Mouse (Mus musculus) limb, embryonic 12.5 days (tissue): Measurements from ENCODE around the gene Tmem240. TPM values are rescaled to one million over a fixed set of nuclear protein-coding genes. Genes with fewer than 3 reads are reported as not detected.

ENCODE experiments used
- ATAC-seq: fragments of 200-750 bp; cut with Nextera tagmentation; 2 replicates; pipeline ENCODE4 v1.8.0; 2017; ENCODE audit warnings: low read depth, moderate TSS enrichment; ENCODE audit not compliant: insufficient number of reproducible peaks, insufficient read depth, low FRiP score, low TSS enrichment
- H3K27ac ChIP-seq: fragments of 300-500 bp; sonication (generic); 2 replicates; pipeline ENCODE4 v1.5.1; 2016; ENCODE audit warnings: mild to moderate bottlenecking, moderate library complexity
- H3K27me3 ChIP-seq: fragments of 300-500 bp; sonication (generic); 2 replicates; pipeline ENCODE4 v1.6.1; 2016; ENCODE audit warnings: mild to moderate bottlenecking, moderate library complexity
- H3K36me3 ChIP-seq: fragments of 300-500 bp; sonication (generic); 2 replicates; pipeline ENCODE4 v1.6.1; 2016; ENCODE audit warnings: mild to moderate bottlenecking, moderate library complexity
- H3K4me1 ChIP-seq: fragments of 300-500 bp; sonication (generic); replicated peaks from 2 replicates; pipeline ENCODE4 v1.6.1; 2016
- H3K4me2 ChIP-seq: fragments of 300-500 bp; sonication (generic); 2 replicates; pipeline ENCODE4 v1.6.1; 2016; ENCODE audit warnings: mild to moderate bottlenecking, moderate library complexity
- H3K4me3 ChIP-seq: fragments of 300-500 bp; sonication (generic); replicated peaks from 2 replicates; pipeline ENCODE4 v1.5.1; 2016; ENCODE audit warnings: mild to moderate bottlenecking
- H3K9ac ChIP-seq: fragments of 300-500 bp; sonication (generic); replicated peaks from 2 replicates; pipeline ENCODE4 v1.6.1; 2016; ENCODE audit warnings: mild to moderate bottlenecking, moderate library complexity
- H3K9me3 ChIP-seq: fragments of 300-500 bp; sonication (generic); 2 replicates; pipeline ENCODE4 v1.6.1; 2016; ENCODE audit warnings: mild to moderate bottlenecking, moderate library complexity
- WGBS: fragments of 180-500 bp; shearing (Covaris S2); methylation state at CpG from one replicate; pipeline ENCODE4 v1.1.7; 2016; 5-methylcytosine and 5-hydroxymethylcytosine counted together
- polyA plus RNA-seq: library from polyadenylated mRNA; unstranded; fragments of >200 nt; fragmentation: Nextera tagmentation; extraction: Ambion mirVana; gene quantifications from 2 replicates; pipeline ENCODE4 v1.2.1, GENCODE M21; 2016

The Tmem240 gene
- polyA plus RNA-seq, 1 experiment from 2014 or later: 1.6 TPM

GRCm38 (mm10) chr4:155774280-155774754, 39.7 kb downstream of the Tmem240 start, which contains the start of gene Vwa1:
Gene Vwa1 (minus strand): TSS chr4:155774698.
- 2% methylated on average over 35 of the region's 35 CpGs for WGBS

GRCm38 (mm10) chr4:155774971-155775740, 40.6 kb downstream of the Tmem240 start:
- Histone ChIP-seq H3K36me3 (no peaks in the 10 kb centered on the region), H3K4me3 (0 out of 2 replicates have a peak overlapping the region, but pooled peaks have one; percentile 44), H3K9ac (peak overlapping the region; percentile 52; the same call in 1 of the 2 replicates), H3K9me3 (no peaks in the 10 kb centered on the region), H3K4me1 (peaks cover 24% of the 10 kb centered on the region), H3K4me2 (peak overlapping the region; percentile 82), H3K27me3 (peaks cover 40% of the 10 kb centered on the region), H3K27ac (no peak overlapping the region)
- no peak for ATAC-seq
- WGBS: 58% methylated on average over 9 of the region's 9 CpGs

More at GRCm38 (mm10) chr4:155774280-155774754, 39.7 kb downstream of the Tmem240 start, which contains the start of gene Vwa1:
- peak; percentile 80 for ATAC-seq
- Histone ChIP-seq H3K4me2 (peak within 1 kb of the TSS; percentile 82), H3K36me3 (no peaks in the 10 kb centered on the region), H3K27me3 (peaks cover 40% of the 10 kb centered on the region), H3K4me1 (peaks cover 29% of the 10 kb centered on the region), H3K9me3 (no peaks in the 10 kb centered on the region), H3K9ac (peak within 1 kb of the TSS; percentile 52), H3K4me3 (peak within 1 kb of the TSS; percentile 44), H3K27ac (no peak within 1 kb of the TSS)

- no peak overlapping the region for H3K4me3 ChIP-seq
- H3K4me2 ChIP-seq: no peak overlapping the region
- peaks cover 22% of the 10 kb centered on the region; the same call in 1 of the 2 replicates for H3K4me1 ChIP-seq
- no peak overlapping the region; the same call in 1 of the 2 replicates for H3K9ac ChIP-seq
- ATAC-seq: no peak
- WGBS: 86% methylated on average over 3 of the region's 3 CpGs
- H3K27ac ChIP-seq: no peak overlapping the region
- peaks cover 38% of the 10 kb centered on the region for H3K27me3 ChIP-seq
- H3K9me3 ChIP-seq: no peaks in the 10 kb centered on the region
- no peaks in the 10 kb centered on the region for H3K36me3 ChIP-seq
Measured at GRCm38 (mm10) chr4:155775855-155776254, 41.3 kb downstream of the Tmem240 start.

GRCm38 (mm10) chr4:155776704-155777335, 42.2 kb downstream of the Tmem240 start:
- no peaks in the 10 kb centered on the region for H3K9me3 ChIP-seq
- peaks cover 30% of the 10 kb centered on the region for H3K27me3 ChIP-seq
- H3K27ac ChIP-seq: no peak overlapping the region
- no peak overlapping the region for H3K9ac ChIP-seq
- no peak overlapping the region for H3K4me3 ChIP-seq
- no peak for ATAC-seq
- WGBS: 55% methylated on average over 2 of the region's 2 CpGs
- H3K4me2 ChIP-seq: no peak overlapping the region
- H3K36me3 ChIP-seq: no peaks in the 10 kb centered on the region
- H3K4me1 ChIP-seq: peaks cover 24% of the 10 kb centered on the region; the same call in 1 of the 2 replicates

- H3K36me3 ChIP-seq: no peaks in the 10 kb centered on the region
- H3K27me3 ChIP-seq: peaks cover 20% of the 10 kb centered on the region
- H3K4me2 ChIP-seq: no peak overlapping the region
- no peak overlapping the region for H3K4me3 ChIP-seq
- H3K27ac ChIP-seq: no peak overlapping the region
- H3K9ac ChIP-seq: no peak overlapping the region
- H3K9me3 ChIP-seq: no peaks in the 10 kb centered on the region
- WGBS: 78% methylated on average over 2 of the region's 2 CpGs
- no peak for ATAC-seq
- peaks cover 24% of the 10 kb centered on the region; the same call in 1 of the 2 replicates for H3K4me1 ChIP-seq
Measured at GRCm38 (mm10) chr4:155777816-155778215, 43.2 kb downstream of the Tmem240 start.

GRCm38 (mm10) chr4:155779498-155779897, 44.9 kb downstream of the Tmem240 start:
- no peak overlapping the region for H3K27ac ChIP-seq
- H3K4me3 ChIP-seq: no peak overlapping the region
- no peaks in the 10 kb centered on the region for H3K36me3 ChIP-seq
- WGBS: 84% methylated on average over 4 of the region's 4 CpGs
- peaks cover 10% of the 10 kb centered on the region for H3K27me3 ChIP-seq
- H3K9ac ChIP-seq: no peak overlapping the region
- H3K9me3 ChIP-seq: no peaks in the 10 kb centered on the region
- H3K4me2 ChIP-seq: no peak overlapping the region
- H3K4me1 ChIP-seq: peaks cover 18% of the 10 kb centered on the region
- no peak for ATAC-seq

GRCm38 (mm10) chr4:155780895-155781294, 46.3 kb downstream of the Tmem240 start:
- 0 out of 2 replicates have a peak, but pooled peaks have one; percentile 33 for ATAC-seq

GRCm38 (mm10) chr4:155783486-155784080, 49.0 kb downstream of the Tmem240 start:
- peak overlapping the region; percentile 80; the same call in 1 of the 2 replicates for H3K9ac ChIP-seq
- ATAC-seq: no peak

More at GRCm38 (mm10) chr4:155780895-155781294, 46.3 kb downstream of the Tmem240 start:
- H3K27ac ChIP-seq: 0 out of 2 replicates have a peak overlapping the region, but pooled peaks have one; percentile 41
- no peak overlapping the region for H3K4me3 ChIP-seq
- no peaks in the 10 kb centered on the region for H3K36me3 ChIP-seq
- H3K27me3 ChIP-seq: no peaks in the 10 kb centered on the region; the same call in 1 of the 2 replicates
- WGBS: 22% methylated on average over 6 of the region's 6 CpGs
- 0 out of 2 replicates have a peak overlapping the region, but pooled peaks have one; percentile 27 for H3K9ac ChIP-seq
- H3K4me2 ChIP-seq: no peak overlapping the region
- peaks cover 13% of the 10 kb centered on the region for H3K4me1 ChIP-seq
- no peaks in the 10 kb centered on the region for H3K9me3 ChIP-seq

GRCm38 (mm10) chr4:155784081-155784701, 49.6 kb downstream of the Tmem240 start:
- Histone ChIP-seq H3K4me3 (peak overlapping the region; percentile 61), H3K27ac (peak overlapping the region; percentile 74), H3K9me3 (no peaks in the 10 kb centered on the region), H3K36me3 (no peaks in the 10 kb centered on the region), H3K4me2 (peak overlapping the region; percentile 71), H3K27me3 (no peaks in the 10 kb centered on the region), H3K4me1 (peaks cover 13% of the 10 kb centered on the region), H3K9ac (peak overlapping the region; percentile 80)
- under 1% methylated on average over 52 of the region's 52 CpGs for WGBS
- peak; percentile 70 for ATAC-seq

More at GRCm38 (mm10) chr4:155783486-155784080, 49.0 kb downstream of the Tmem240 start:
- Histone ChIP-seq H3K4me2 (peak overlapping the region; percentile 71), H3K27me3 (no peaks in the 10 kb centered on the region), H3K27ac (peak overlapping the region; percentile 74), H3K36me3 (no peaks in the 10 kb centered on the region), H3K4me3 (peak overlapping the region; percentile 61), H3K9me3 (no peaks in the 10 kb centered on the region), H3K4me1 (peaks cover 13% of the 10 kb centered on the region)
- WGBS: 47% methylated on average over 16 of the region's 16 CpGs

GRCm38 (mm10) chr4:155785246-155785645, 50.6 kb downstream of the Tmem240 start:
- H3K4me3 ChIP-seq: no peak overlapping the region
- 80% methylated on average over 10 of the region's 10 CpGs for WGBS

More at GRCm38 (mm10) chr4:155785246-155785645, 50.6 kb downstream of the Tmem240 start:
- no peak for ATAC-seq
- Histone ChIP-seq H3K9me3 (no peaks in the 10 kb centered on the region), H3K27ac (peak overlapping the region; percentile 35; the same call in 1 of the 2 replicates), H3K4me2 (peak overlapping the region; percentile 71; the same call in 1 of the 2 replicates), H3K9ac (0 out of 2 replicates have a peak overlapping the region, but pooled peaks have one; percentile 31), H3K36me3 (no peaks in the 10 kb centered on the region), H3K4me1 (peaks cover 13% of the 10 kb centered on the region), H3K27me3 (no peaks in the 10 kb centered on the region)
